ENCODE assay signal across 9 mouse cellular contexts in genomic region chr4:32365144-32365907, GRCm38 (mm10).
DNase-seq lines count a peak whose midpoint lies in the region; ATAC-seq and TF ChIP-seq lines count a peak whose summit lies in the region.
"Had no signal": no experiment of that assay in that cellular context is flagged by ENCODE, and none has a peak within 500 bp of the region (broad histone marks: within the 10 kb centered on the region; RNA-seq: fewer than 3 reads in every experiment).

No protein-coding gene starts in this region.

- H3K4me3 ChIP-seq in lung, postnatal 0 days (ENCODE audit: low read depth, low read length): no peak overlapping the region
- no peak overlapping the region for H3K4me3 ChIP-seq in forebrain, embryonic 13.5 days
- H3K4me3 ChIP-seq in limb, embryonic 10.5 days: no peak overlapping the region
- no peak overlapping the region for H3K4me3 ChIP-seq in neural tube, embryonic 15.5 days (replicated peaks)
- H3K4me3 ChIP-seq: megakaryocyte, embryonic 14.5 days had no signal

- no peaks in the 10 kb centered on the region for H3K36me3 ChIP-seq in lung, postnatal 0 days (ENCODE audit: insufficient read depth, low read length)
- peaks cover 7% of the 10 kb centered on the region; the same call in 1 of the 2 replicates for H3K36me3 ChIP-seq in forebrain, embryonic 13.5 days (ENCODE audit: poor library complexity, severe bottlenecking)
- peaks cover 7% of the 10 kb centered on the region; the same call in 1 of the 2 replicates for H3K36me3 ChIP-seq in limb, embryonic 10.5 days
- no peaks in the 10 kb centered on the region for H3K36me3 ChIP-seq in neural tube, embryonic 15.5 days

- H3K4me2 ChIP-seq in lung, postnatal 0 days (replicated peaks; ENCODE audit: low read depth, low read length): no peak overlapping the region
- H3K4me2 ChIP-seq in forebrain, embryonic 13.5 days: no peak overlapping the region
- H3K4me2 ChIP-seq in neural tube, embryonic 15.5 days: no peak overlapping the region

- H3K9ac ChIP-seq in lung, postnatal 0 days (replicated peaks; ENCODE audit: low read depth): no peak overlapping the region
- peak overlapping the region; percentile 18 for H3K9ac ChIP-seq in forebrain, embryonic 13.5 days
- no peak overlapping the region; the same call in 1 of the 2 replicates for H3K9ac ChIP-seq in neural tube, embryonic 15.5 days (replicated peaks)

- WGBS in lung, postnatal 0 days: 38% methylated on average over 13 of the region's 13 CpGs
- 57% methylated on average over 13 of the region's 13 CpGs for WGBS in forebrain, embryonic 13.5 days
- WGBS in limb, embryonic 10.5 days: 36% methylated on average over 13 of the region's 13 CpGs
- WGBS in neural tube, embryonic 15.5 days: 33% methylated on average over 13 of the region's 13 CpGs

- no peak for TF ChIP-seq CTCF in lung, postnatal 0 days (IDR thresholded peaks at IDR 0.05)

- TF ChIP-seq EP300 in lung, postnatal 0 days (IDR thresholded peaks at IDR 0.05): no peak

- H3K27me3 ChIP-seq in lung, postnatal 0 days (replicated peaks; ENCODE audit: insufficient read depth, low read length): no peaks in the 10 kb centered on the region
- no peaks in the 10 kb centered on the region for H3K27me3 ChIP-seq in forebrain, embryonic 13.5 days
- no peaks in the 10 kb centered on the region for H3K27me3 ChIP-seq in limb, embryonic 10.5 days (ENCODE audit: low read depth, poor library complexity, severe bottlenecking)
- no peaks in the 10 kb centered on the region for H3K27me3 ChIP-seq in neural tube, embryonic 15.5 days (replicated peaks)
- H3K27me3 ChIP-seq: Patski had no signal

- H3K27ac ChIP-seq in lung, postnatal 0 days (ENCODE audit: low read length): 0 out of 2 replicates have a peak overlapping the region, but pooled peaks have one; percentile 5
- peak overlapping the region; percentile 76 for H3K27ac ChIP-seq in forebrain, embryonic 13.5 days
- H3K27ac ChIP-seq in limb, embryonic 10.5 days: peak overlapping the region; percentile 64
- H3K27ac ChIP-seq in neural tube, embryonic 15.5 days (replicated peaks): peak overlapping the region; percentile 64

- no peaks in the 10 kb centered on the region for H3K9me3 ChIP-seq in lung, postnatal 0 days (ENCODE audit: low read length)
- H3K9me3 ChIP-seq in forebrain, embryonic 13.5 days (replicated peaks): no peaks in the 10 kb centered on the region
- H3K9me3 ChIP-seq in limb, embryonic 10.5 days (replicated peaks): no peaks in the 10 kb centered on the region
- no peaks in the 10 kb centered on the region for H3K9me3 ChIP-seq in neural tube, embryonic 15.5 days (replicated peaks)
- H3K9me3 ChIP-seq: megakaryocyte, embryonic 14.5 days had no signal

- peaks cover 9% of the 10 kb centered on the region; the same call in 1 of the 2 replicates for H3K4me1 ChIP-seq in lung, postnatal 0 days (ENCODE audit: insufficient read depth, low read depth, low read length)
- peaks cover 68% of the 10 kb centered on the region for H3K4me1 ChIP-seq in forebrain, embryonic 13.5 days
- H3K4me1 ChIP-seq in limb, embryonic 10.5 days: peaks cover 84% of the 10 kb centered on the region
- peaks cover 59% of the 10 kb centered on the region for H3K4me1 ChIP-seq in neural tube, embryonic 15.5 days

- DNase-seq in lung, postnatal 0 days (ENCODE audit: low spot score): no peak
- DNase-seq in lung, adult 18-20 months: no peak
- DNase-seq in limb, embryonic 10.5 days (ENCODE audit: low spot score): no peak
- no peak for DNase-seq in urinary bladder, postnatal 25 days (ENCODE audit: low spot score)
- DNase-seq in spleen, postnatal 14 days (ENCODE audit: low spot score in 2 of 2): no peak

- ATAC-seq in lung, postnatal 0 days: peak; percentile 40; the same call in 1 of the 2 replicates
- 0 out of 2 replicates have a peak, but pooled peaks have one; percentile 7 for ATAC-seq in forebrain, embryonic 13.5 days
- 0 out of 2 replicates have a peak, but pooled peaks have one; percentile 26 for ATAC-seq in neural tube, embryonic 15.5 days (ENCODE audit: low FRiP score)

Comparison
In these comparisons a context has a peak if more than half of its experiments do, and no peak if none do; other contexts are left out.
1. H3K27ac ChIP-seq: peak in every context shown above with its lines; median percentile 76 in forebrain, embryonic 13.5 days; 64 in limb, embryonic 10.5 days; 64 in neural tube, embryonic 15.5 days; 5 in lung, postnatal 0 days.